8 mouse cellular contexts compared by ENCODE assay signal in genomic region chr12:76196709-76197054, GRCm38 (mm10). TPM values are rescaled to one million over a fixed set of nuclear protein-coding genes. Genes with fewer than 3 reads are reported as not detected.
DNase-seq lines count a peak whose midpoint lies in the region; ATAC-seq and TF ChIP-seq lines count a peak whose summit lies in the region.

No protein-coding gene starts in this region.

- no peak overlapping the region for H3K27ac ChIP-seq in embryonic fibroblast, embryonic 13.5 days (ENCODE audit: insufficient read depth, low read length)
- H3K27ac ChIP-seq in heart, embryonic 11.5 days (ENCODE audit: low read depth, low read length), result no peak overlapping the region
- peak overlapping the region; percentile 69; the same call in 1 of the 2 replicates for H3K27ac ChIP-seq in kidney, embryonic 15.5 days
- H3K27ac ChIP-seq in limb, embryonic 15.5 days, result no peak overlapping the region

- H3K36me3 ChIP-seq in heart, embryonic 11.5 days (ENCODE audit: control insufficient read depth, insufficient read depth, low read length), result no peaks in the 10 kb centered on the region
- H3K36me3 ChIP-seq in kidney, embryonic 15.5 days, result no peaks in the 10 kb centered on the region
- H3K36me3 ChIP-seq in limb, embryonic 15.5 days, result no peaks in the 10 kb centered on the region

- peak overlapping the region; percentile 97 for H3K4me2 ChIP-seq in heart, embryonic 11.5 days
- H3K4me2 ChIP-seq in kidney, embryonic 15.5 days, result peak overlapping the region; percentile 84
- peak overlapping the region; percentile 85 for H3K4me2 ChIP-seq in limb, embryonic 15.5 days

- no peaks in the 10 kb centered on the region for H3K4me1 ChIP-seq in embryonic fibroblast, embryonic 13.5 days (ENCODE audit: control insufficient read depth, insufficient read depth, low read length)
- H3K4me1 ChIP-seq in heart, embryonic 11.5 days (ENCODE audit: control insufficient read depth, insufficient read depth, low read length), result peaks cover 9% of the 10 kb centered on the region; the same call in 1 of the 2 replicates
- peaks cover 22% of the 10 kb centered on the region for H3K4me1 ChIP-seq in kidney, embryonic 15.5 days
- H3K4me1 ChIP-seq in limb, embryonic 15.5 days, result peaks cover 14% of the 10 kb centered on the region

- peak; percentile 78 for DNase-seq in A20 (ENCODE audit: low read depth, low spot score)
- DNase-seq in brain, adult 2 months (ENCODE audit: low read depth, low spot score), result peak; percentile 86
- peak; percentile 58 to 78 for DNase-seq in spleen, postnatal 4 days (ENCODE audit: low spot score in 2 of 2)

- ATAC-seq in heart, embryonic 11.5 days (replicated peaks; ENCODE audit: insufficient number of reproducible peaks, low FRiP score, low TSS enrichment), result 0 out of 2 replicates have a peak, but pooled peaks have one; percentile 39
- ATAC-seq in kidney, embryonic 15.5 days (replicated peaks; ENCODE audit: low FRiP score), result peak; percentile 52
- ATAC-seq in limb, embryonic 15.5 days (ENCODE audit: insufficient number of reproducible peaks, low FRiP score, low TSS enrichment, low read depth), result no peak
- peak; percentile 82 for ATAC-seq in monocyte, adult 5-6 weeks (replicated peaks; ENCODE audit: insufficient number of reproducible peaks, low FRiP score, low TSS enrichment, poor library complexity, severe bottlenecking)

- WGBS in heart, embryonic 11.5 days (ENCODE audit: insufficient replicate concordance), result 11% methylated on average over 6 of the region's 6 CpGs
- WGBS in kidney, embryonic 15.5 days, result 9% methylated on average over 6 of the region's 6 CpGs
- 10% methylated on average over 6 of the region's 6 CpGs for WGBS in limb, embryonic 15.5 days

- TF ChIP-seq POLR2A in embryonic fibroblast, embryonic 13.5 days (IDR thresholded peaks at IDR 0.05; ENCODE audit: low read depth, low read length), result no peak

- no peaks in the 10 kb centered on the region for H3K9me3 ChIP-seq in heart, embryonic 11.5 days (replicated peaks; ENCODE audit: control insufficient read depth, low read length)
- no peaks in the 10 kb centered on the region for H3K9me3 ChIP-seq in kidney, embryonic 15.5 days (replicated peaks)
- H3K9me3 ChIP-seq in limb, embryonic 15.5 days, result no peaks in the 10 kb centered on the region

- H3K27me3 ChIP-seq in heart, embryonic 11.5 days (ENCODE audit: control insufficient read depth, insufficient read depth, low read length), result no peaks in the 10 kb centered on the region
- peaks cover 18% of the 10 kb centered on the region; the same call in 1 of the 2 replicates for H3K27me3 ChIP-seq in kidney, embryonic 15.5 days
- H3K27me3 ChIP-seq in limb, embryonic 15.5 days, result no peaks in the 10 kb centered on the region

- peak overlapping the region; percentile 47 for H3K9ac ChIP-seq in heart, embryonic 11.5 days (ENCODE audit: low read depth, low read length)
- peak overlapping the region; percentile 45; the same call in 1 of the 2 replicates for H3K9ac ChIP-seq in kidney, embryonic 15.5 days
- 0 out of 2 replicates have a peak overlapping the region, but pooled peaks have one; percentile 15 for H3K9ac ChIP-seq in limb, embryonic 15.5 days

- peak overlapping the region; percentile 31; the same call in 1 of the 2 replicates for H3K4me3 ChIP-seq in embryonic fibroblast, embryonic 13.5 days (ENCODE audit: insufficient read depth, low read length)
- peak overlapping the region; percentile 38 for H3K4me3 ChIP-seq in heart, embryonic 11.5 days (ENCODE audit: low read depth, low read length)
- peak overlapping the region; percentile 36 for H3K4me3 ChIP-seq in kidney, embryonic 15.5 days (replicated peaks)
- H3K4me3 ChIP-seq in limb, embryonic 15.5 days, result peak overlapping the region; percentile 38

- TF ChIP-seq CTCF in embryonic fibroblast, embryonic 13.5 days (IDR thresholded peaks at IDR 0.05; ENCODE audit: borderline replicate concordance, insufficient read depth, low read length), result no peak

RNA-seq across cellular contexts. Expression of gene Esr2, which starts 19.6 kb away (rescaled TPM):
- 0.37 and 0.50 TPM in 2 replicates for polyA plus RNA-seq in embryonic fibroblast, embryonic 13.5 days (2011; ENCODE audit: insufficient read length, low read depth, missing spikeins)
- polyA plus RNA-seq in heart, embryonic 11.5 days (2014; fragmentation: Nextera tagmentation; extraction: Ambion mirVana), result 0.23 and 0.45 TPM in 2 replicates
- 0.44 and 0.71 TPM in 2 replicates for polyA plus RNA-seq in kidney, embryonic 15.5 days (2015; fragmentation: Nextera tagmentation; extraction: Ambion mirVana)
- polyA plus RNA-seq in limb, embryonic 15.5 days (2015; fragmentation: Nextera tagmentation; extraction: Ambion mirVana), result 0.09 and 0.14 TPM in 2 replicates
- total RNA-seq in monocyte, adult 5-6 weeks (2017), result not detected in 3 replicates

RNA-seq across cellular contexts. Expression of gene Tex21, which starts 49.9 kb away (rescaled TPM):
- not detected in 2 replicates for polyA plus RNA-seq in embryonic fibroblast, embryonic 13.5 days (2011; ENCODE audit: insufficient read length, low read depth, missing spikeins)
- not detected in 2 replicates for polyA plus RNA-seq in heart, embryonic 11.5 days (2014; fragmentation: Nextera tagmentation; extraction: Ambion mirVana)
- not detected in 2 replicates for polyA plus RNA-seq in kidney, embryonic 15.5 days (2015; fragmentation: Nextera tagmentation; extraction: Ambion mirVana)
- 0.17 TPM in 1 of 2 replicates, not detected in the other for polyA plus RNA-seq in limb, embryonic 15.5 days (2015; fragmentation: Nextera tagmentation; extraction: Ambion mirVana)
- 1.3 TPM in 1 of 3 replicates, not detected in the others for total RNA-seq in monocyte, adult 5-6 weeks (2017)

RNA-seq across cellular contexts. Expression of gene Mthfd1, which starts 58.4 kb away (rescaled TPM):
- polyA plus RNA-seq in embryonic fibroblast, embryonic 13.5 days (2011; ENCODE audit: insufficient read length, low read depth, missing spikeins), result 30.9 and 38.6 TPM in 2 replicates
- polyA plus RNA-seq in heart, embryonic 11.5 days (2014; fragmentation: Nextera tagmentation; extraction: Ambion mirVana), result 44.5 and 48.6 TPM in 2 replicates
- polyA plus RNA-seq in kidney, embryonic 15.5 days (2015; fragmentation: Nextera tagmentation; extraction: Ambion mirVana), result 100 and 103 TPM in 2 replicates
- polyA plus RNA-seq in limb, embryonic 15.5 days (2015; fragmentation: Nextera tagmentation; extraction: Ambion mirVana), result 55.6 and 57.8 TPM in 2 replicates
- 16.1 to 31.0 TPM (median 19.5 TPM) in 3 replicates for total RNA-seq in monocyte, adult 5-6 weeks (2017)
